Mouse (Mus musculus) heart, adult 2 months (tissue): Measurements from ENCODE around the gene Zcwpw1. TPM values are rescaled to one million over a fixed set of nuclear protein-coding genes. Genes with fewer than 3 reads are reported as not detected.
"Not testable (repeated sequence)": the region's sequence is repeated elsewhere in the genome, so short reads cannot be mapped to it uniquely, and the experiment has no call there.

ENCODE experiments used
- DNase-seq, 2 experiments: peaks; one replicate each; pipeline ENCODE4 v3.0.0; 2021
- H3K27ac ChIP-seq: fragments of 200-600 bp; 2 replicates; pipeline ENCODE4 v1.8.1; 2022
- H3K27me3 ChIP-seq: fragments of 200-500 bp; 2 replicates; pipeline ENCODE4 v1.6.1; 2012; ENCODE audit warnings: mild to moderate bottlenecking, low read length, inconsistent platforms, mixed read lengths; ENCODE audit not compliant: control insufficient read depth, insufficient read depth
- H3K36me3 ChIP-seq: fragments of 200-500 bp; 2 replicates; pipeline ENCODE4 v1.6.1; 2012; ENCODE audit warnings: low read length, inconsistent platforms; ENCODE audit not compliant: control insufficient read depth, insufficient read depth
- H3K4me1 ChIP-seq: fragments of 200-500 bp; 2 replicates; pipeline ENCODE4 v1.6.1; 2011; ENCODE audit warnings: low read length; ENCODE audit not compliant: control insufficient read depth, insufficient read depth
- H3K4me3 ChIP-seq: fragments of 200-600 bp; 2 replicates; pipeline ENCODE4 v1.8.1; 2022
- H3K79me2 ChIP-seq: fragments of 200-500 bp; replicated peaks from 2 replicates; pipeline ENCODE4 v1.6.1; 2012; ENCODE audit warnings: mild to moderate bottlenecking, inconsistent platforms, low read length, moderate library complexity, mixed read lengths; ENCODE audit not compliant: control insufficient read depth, insufficient read depth
- H3K9ac ChIP-seq: fragments of 200-500 bp; 2 replicates; pipeline ENCODE4 v1.6.1; 2012; ENCODE audit warnings: low read depth, mild to moderate bottlenecking, control low read depth, inconsistent platforms, low read length, mixed read lengths
- CTCF ChIP-seq: fragments of 200-600 bp; IDR thresholded peaks from 2 replicates; pipeline ENCODE4 v1.8.1; 2022; ENCODE audit warnings: antibody characterized with exemption, mild to moderate bottlenecking, moderate library complexity
- EP300 ChIP-seq: fragments of 200-500 bp; IDR thresholded peaks from 2 replicates; pipeline ENCODE4 v1.6.1; 2011; ENCODE audit warnings: low read depth, low read length, control low read depth; ENCODE audit not compliant: insufficient read depth
- POLR2A ChIP-seq: fragments of 200-500 bp; IDR thresholded peaks from 2 replicates; pipeline ENCODE4 v1.6.1; 2011; ENCODE audit warnings: mild to moderate bottlenecking, low read depth, low read length, control low read depth; ENCODE audit not compliant: insufficient read depth
- WGBS: fragments of 180-500 bp; shearing (Covaris S2); methylation state at CpG from one replicate; pipeline ENCODE4 v1.1.7; 2018; 5-methylcytosine and 5-hydroxymethylcytosine counted together
- intact Hi-C: fragments of 180-260 bp; cut with DNase I; formaldehyde crosslinking; loops from one replicate; pipeline ENCODE4 v1.15.1; 2025
- polyA plus RNA-seq: library from polyadenylated mRNA; depleted of rRNA; stranded (reverse); fragments of >200 nt; gene quantifications from 2 replicates; pipeline ENCODE4 v1.2.3, GENCODE M21; 2012
- total RNA-seq, 2 experiments: library from RNA; stranded (reverse); gene quantifications; 2 replicates each; pipeline ENCODE4 v1.2.3; 2021

Zcwpw1 gene
- total and polyA plus RNA-seq, 3 experiments = 0.39 to 0.52 (median 0.44) TPM

DNA sequence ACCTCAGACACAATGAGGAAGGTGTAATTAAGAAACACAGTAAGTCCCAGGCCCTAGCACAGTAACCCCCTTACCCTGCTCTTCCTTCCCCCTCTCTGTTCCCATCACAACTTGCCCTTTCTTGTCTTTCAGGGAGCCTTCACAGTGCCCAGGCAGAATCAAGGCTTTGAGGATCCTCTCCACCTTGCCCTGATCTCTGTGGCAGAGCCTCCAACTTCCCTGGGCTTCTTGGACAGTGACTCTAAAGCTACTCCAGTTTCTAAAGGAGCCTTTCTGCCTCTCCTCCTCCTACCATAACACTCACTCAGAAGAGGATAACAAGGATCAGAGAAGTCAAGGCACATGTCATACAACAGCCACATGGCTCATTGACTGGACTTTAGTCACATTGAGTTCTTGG lies 49.0 kb downstream of the Zcwpw1 start:
- H3K36me3 ChIP-seq = no peaks in the 10 kb centered on the region
- no peaks in the 10 kb centered on the region for H3K79me2 ChIP-seq
- no peak overlapping the region for H3K4me3 ChIP-seq
- H3K9ac ChIP-seq = no peak overlapping the region
- H3K4me1 ChIP-seq = 0 out of 2 replicates have a peak, but pooled peaks cover 1% of the 10 kb centered on the region
- no peak for DNase-seq
- H3K27me3 ChIP-seq = no peaks in the 10 kb centered on the region
- no peak overlapping the region for H3K27ac ChIP-seq
- no peak for TF ChIP-seq EP300
- no peak for TF ChIP-seq POLR2A
- no peak for TF ChIP-seq CTCF
- intact Hi-C loops = no loop called here

DNA sequence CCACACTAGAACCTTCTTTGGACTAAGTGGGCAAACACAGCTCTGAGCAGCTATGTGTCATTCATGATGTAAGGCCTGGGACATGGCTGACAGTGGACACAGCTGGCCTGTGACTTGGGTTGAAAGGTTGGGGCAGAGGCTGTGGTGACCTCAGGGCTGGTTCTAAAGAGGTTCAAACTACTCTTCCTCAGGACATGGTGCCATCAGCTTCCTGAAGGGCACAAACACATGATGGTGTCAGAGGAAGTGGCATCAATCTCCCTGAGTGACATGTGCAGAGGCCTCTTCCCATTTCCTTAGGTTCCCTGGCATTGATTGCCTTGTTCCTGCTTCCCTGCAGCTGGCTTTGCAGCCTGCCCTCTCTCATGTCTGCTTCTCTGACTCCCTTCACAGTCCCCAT lies 49.5 kb downstream of the Zcwpw1 start:
- H3K27ac ChIP-seq, H3K79me2 ChIP-seq, H3K9ac ChIP-seq, intact Hi-C loops, H3K4me3 ChIP-seq, H3K36me3 ChIP-seq, DNase-seq, H3K4me1 ChIP-seq, H3K27me3 ChIP-seq: not testable (repeated sequence)

DNA sequence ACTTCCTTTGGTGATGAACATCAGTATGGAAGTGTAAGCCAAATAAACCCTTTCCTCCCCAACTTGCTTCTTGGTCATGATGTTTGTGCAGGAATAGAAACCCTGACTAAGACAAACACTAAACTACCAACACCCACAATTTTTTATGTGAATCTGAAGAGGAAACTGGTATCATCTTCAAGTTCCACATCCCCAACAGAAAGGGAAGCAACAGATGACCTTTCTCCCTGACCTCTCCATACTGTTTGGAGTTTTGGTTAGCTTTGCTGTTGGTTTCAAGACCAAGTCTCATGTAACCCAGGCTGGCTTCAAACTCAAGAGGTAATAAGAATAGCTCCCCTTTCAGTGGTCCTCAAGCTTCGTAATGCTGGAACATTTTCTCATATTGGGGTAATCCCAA lies 62.7 kb downstream of the Zcwpw1 start:
- DNase-seq, H3K4me3 ChIP-seq, intact Hi-C loops, H3K27me3 ChIP-seq, H3K27ac ChIP-seq, H3K79me2 ChIP-seq, H3K36me3 ChIP-seq, H3K4me1 ChIP-seq, H3K9ac ChIP-seq: not testable (repeated sequence)
- WGBS = 91% methylated on average over 1 of the region's 1 CpGs

DNA sequence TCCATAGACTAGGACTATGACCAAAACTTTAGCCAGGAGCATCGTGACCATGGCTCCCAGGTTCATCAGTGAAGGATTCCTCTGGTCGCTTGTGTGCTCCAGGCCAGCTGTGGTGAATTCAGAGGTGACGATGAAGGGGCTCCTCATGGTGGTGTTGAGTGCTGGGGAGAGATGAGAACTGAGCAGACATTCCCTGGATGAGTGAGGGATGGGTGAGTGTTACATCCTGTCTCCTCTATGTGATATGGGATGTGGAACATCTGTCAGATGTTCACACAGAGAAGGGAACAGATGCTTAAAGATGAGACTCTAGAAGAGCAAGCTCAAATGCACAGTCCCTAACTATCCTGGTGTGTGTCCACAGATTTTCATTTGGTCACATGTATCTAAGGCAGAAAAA lies 67.3 kb downstream of the Zcwpw1 start:
- H3K27ac ChIP-seq, intact Hi-C loops, H3K27me3 ChIP-seq, H3K4me3 ChIP-seq, DNase-seq, H3K4me1 ChIP-seq, H3K9ac ChIP-seq, H3K36me3 ChIP-seq, H3K79me2 ChIP-seq: not testable (repeated sequence)
- 71% methylated on average over 3 of the region's 3 CpGs for WGBS

DNA sequence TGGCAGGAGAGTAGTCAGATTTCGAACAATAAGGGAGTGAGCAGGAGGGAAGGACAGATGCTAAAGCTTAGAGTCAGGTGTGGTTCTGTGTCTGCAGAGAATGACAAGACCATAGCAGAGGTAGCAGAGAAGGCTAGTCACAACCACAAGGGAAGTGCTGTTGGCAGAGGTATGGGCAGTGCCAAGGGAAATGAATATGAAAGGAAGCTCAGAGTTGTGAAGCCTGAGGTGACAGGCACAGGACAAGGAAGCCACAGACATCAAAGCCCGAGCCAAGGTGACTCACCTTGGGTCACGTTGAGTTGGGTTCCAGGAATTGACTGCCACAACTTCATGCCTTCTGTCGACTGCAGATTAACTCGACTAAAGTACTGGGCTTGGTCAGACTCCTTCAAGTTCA lies 69.3 kb downstream of the Zcwpw1 start:
- H3K79me2 ChIP-seq, H3K4me1 ChIP-seq, DNase-seq, H3K36me3 ChIP-seq, H3K27ac ChIP-seq, H3K9ac ChIP-seq, intact Hi-C loops, H3K4me3 ChIP-seq, H3K27me3 ChIP-seq: not testable (repeated sequence)
- 56% methylated on average over 4 of the region's 5 CpGs for WGBS

GRCm38 (mm10) chr5:137857960-137858710 lies 70.5 kb downstream of the Zcwpw1 start, which contains the start of gene Pilrb1:
Pilrb1 (minus strand) TSS chr5:137858106.
- H3K4me3 ChIP-seq, H3K27me3 ChIP-seq, H3K9ac ChIP-seq, H3K27ac ChIP-seq, H3K79me2 ChIP-seq, H3K36me3 ChIP-seq, H3K4me1 ChIP-seq: not testable (repeated sequence)
- DNase-seq = peak in 1 of 2 experiments; percentile 48
- intact Hi-C loops = loop anchor here (2.0 kb wide), 1 partner anchor 17 kb away; no protein-coding TSS in a partner anchor
- 65% methylated on average over 2 of the region's 2 CpGs for WGBS

GRCm38 (mm10) chr5:137864008-137864407 lies 76.4 kb downstream of the Zcwpw1 start:
- intact Hi-C loops, DNase-seq: not testable (repeated sequence)
- 84% methylated on average over 1 of the region's 1 CpGs for WGBS

GRCm38 (mm10) chr5:137868600-137868999 lies 81.0 kb downstream of the Zcwpw1 start:
- H3K27ac ChIP-seq, H3K79me2 ChIP-seq, H3K4me3 ChIP-seq, H3K27me3 ChIP-seq, H3K4me1 ChIP-seq, intact Hi-C loops, H3K36me3 ChIP-seq, DNase-seq, H3K9ac ChIP-seq: not testable (repeated sequence)
- WGBS = 62% methylated on average over 2 of the region's 2 CpGs

More at GRCm38 (mm10) chr5:137864008-137864407, 76.4 kb downstream of the Zcwpw1 start:
- H3K9ac ChIP-seq, H3K27ac ChIP-seq, H3K36me3 ChIP-seq, H3K27me3 ChIP-seq, H3K4me1 ChIP-seq, H3K4me3 ChIP-seq, H3K79me2 ChIP-seq: not testable (repeated sequence)

- H3K36me3 ChIP-seq, H3K27me3 ChIP-seq, H3K79me2 ChIP-seq, H3K27ac ChIP-seq, H3K4me3 ChIP-seq, DNase-seq, H3K9ac ChIP-seq, intact Hi-C loops, H3K4me1 ChIP-seq: not testable (repeated sequence)
- WGBS = 56% methylated on average over 3 of the region's 3 CpGs
Observed at GRCm38 (mm10) chr5:137871644-137872380, 84.2 kb downstream of the Zcwpw1 start, which contains the start of gene Pilrb2. Pilrb2 (minus strand) TSS chr5:137871815.
